Mouse (Mus musculus) megakaryocyte, embryonic 14.5 days (primary cell): Measurements from ENCODE around the gene Clec16a. TPM values are rescaled to one million over a fixed set of nuclear protein-coding genes. Genes with fewer than 3 reads are reported as not detected.
A peak's percentile ranks its signal among the peaks of the same experiment; 100 is the strongest.

Experiments
- H3K27me3 ChIP-seq: replicated peaks from 2 replicates; pipeline ENCODE3; 2012; ENCODE audit warnings: inconsistent platforms
- H3K36me3 ChIP-seq: replicated peaks from 2 replicates; pipeline ENCODE3; 2012; ENCODE audit warnings: low read length, inconsistent platforms, mixed read lengths
- H3K4me1 ChIP-seq: 2 replicates; pipeline ENCODE4 v1.6.1; 2012; ENCODE audit warnings: inconsistent platforms
- H3K4me3 ChIP-seq: replicated peaks from 2 replicates; pipeline ENCODE3; 2012; ENCODE audit warnings: moderate library complexity, mild to moderate bottlenecking, inconsistent platforms
- H3K9me3 ChIP-seq: 2 replicates; pipeline ENCODE4 v1.6.1; 2012; ENCODE audit warnings: inconsistent platforms
- FLI1 ChIP-seq: IDR thresholded peaks from 2 replicates; pipeline ENCODE4 v1.6.1; 2012; ENCODE audit warnings: low read length, inconsistent platforms, mixed read lengths
- GATA1 ChIP-seq: IDR thresholded peaks from 3 replicates; pipeline ENCODE4 v1.6.1; 2012; ENCODE audit warnings: mixed read lengths, low read length, inconsistent platforms, borderline replicate concordance
- polyA plus RNA-seq: library from polyadenylated mRNA; stranded (reverse); fragments of >175 nt; gene quantifications from 2 replicates; pipeline ENCODE4 v1.2.3, GENCODE M21; 2012; ENCODE audit warnings: low replicate concordance; ENCODE audit not compliant: insufficient read depth

Clec16a gene
- polyA plus RNA-seq, 1 experiment, result 10.4 TPM

DNA sequence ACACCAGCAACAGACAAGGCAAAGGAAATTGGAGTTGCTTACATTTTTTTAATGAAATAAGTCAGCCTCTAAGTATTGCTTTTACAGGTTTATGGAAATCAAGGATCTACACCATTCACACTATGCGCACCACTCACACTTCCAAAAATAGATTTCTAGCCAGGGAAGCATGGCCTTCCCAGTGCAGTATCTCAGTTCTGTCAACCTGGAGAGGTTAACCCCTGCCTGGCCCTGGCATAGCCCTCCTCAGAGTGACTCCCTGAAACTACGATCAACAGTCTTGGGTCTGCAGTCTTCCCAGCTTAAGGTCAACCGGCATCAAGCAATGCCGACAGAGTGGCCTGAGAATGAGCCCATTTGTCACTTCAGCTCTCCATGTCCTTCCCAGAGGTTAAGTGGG is 15.0 kb upstream of the Clec16a start:
- Histone ChIP-seq H3K27me3 (no peaks in the 10 kb centered on the region), H3K9me3 (no peaks in the 10 kb centered on the region), H3K36me3 (peaks cover 82% of the 10 kb centered on the region), H3K4me1 (peaks cover 98% of the 10 kb centered on the region), H3K4me3 (no peak overlapping the region)
- TF ChIP-seq GATA1 (no peak), FLI1 (no peak)

DNA sequence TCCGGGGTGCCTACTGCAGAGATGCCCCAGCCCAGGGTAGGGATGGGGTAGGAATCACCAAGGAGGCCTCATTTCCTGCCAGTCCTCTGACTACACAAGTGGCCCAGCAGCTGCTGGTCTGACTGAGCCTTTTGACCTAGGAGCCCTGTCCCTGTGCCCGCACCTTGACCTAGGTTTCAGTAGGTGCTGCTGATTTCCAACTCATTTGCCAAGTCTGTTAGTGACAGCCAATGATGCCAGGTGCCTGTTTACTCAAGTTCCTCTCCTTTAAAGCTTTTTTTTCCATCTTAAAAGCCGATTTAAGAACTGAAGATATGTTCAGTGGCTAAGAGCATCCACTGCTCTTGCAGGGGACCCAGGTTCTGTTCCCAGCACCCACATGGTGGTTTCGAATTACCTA is 11.4 kb upstream of the Clec16a start:
- no peaks in the 10 kb centered on the region for H3K9me3 ChIP-seq
- no peak overlapping the region for H3K4me3 ChIP-seq
- H3K36me3 ChIP-seq, result peaks cover 91% of the 10 kb centered on the region
- H3K4me1 ChIP-seq, result peaks cover 98% of the 10 kb centered on the region
- TF ChIP-seq GATA1 (no peak), FLI1 (no peak)
- no peaks in the 10 kb centered on the region for H3K27me3 ChIP-seq

DNA sequence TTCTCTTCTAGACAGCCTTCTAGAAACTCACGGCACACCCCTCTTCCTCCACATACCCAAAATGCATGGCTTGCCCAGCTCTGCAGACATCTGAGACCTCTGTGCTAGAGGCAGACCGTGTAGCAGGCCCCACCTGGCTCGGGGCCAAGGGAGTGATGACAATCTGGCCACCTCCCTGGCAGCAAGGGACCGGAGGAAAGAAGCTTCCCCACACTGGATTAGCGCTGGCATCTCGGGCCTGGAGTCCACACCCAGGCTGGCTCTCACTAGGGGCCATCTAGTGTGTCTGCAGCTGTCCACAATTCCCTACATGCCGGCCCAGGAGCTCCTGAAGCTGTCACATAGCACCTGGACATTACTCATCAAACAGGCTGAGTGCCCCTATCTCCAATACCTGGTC is 10.6 kb upstream of the Clec16a start:
- no peaks in the 10 kb centered on the region for H3K9me3 ChIP-seq
- peaks cover 90% of the 10 kb centered on the region for H3K36me3 ChIP-seq
- TF ChIP-seq FLI1 (no peak), GATA1 (no peak)
- no peak overlapping the region for H3K4me3 ChIP-seq
- H3K4me1 ChIP-seq, result peaks cover 98% of the 10 kb centered on the region
- no peaks in the 10 kb centered on the region for H3K27me3 ChIP-seq

DNA sequence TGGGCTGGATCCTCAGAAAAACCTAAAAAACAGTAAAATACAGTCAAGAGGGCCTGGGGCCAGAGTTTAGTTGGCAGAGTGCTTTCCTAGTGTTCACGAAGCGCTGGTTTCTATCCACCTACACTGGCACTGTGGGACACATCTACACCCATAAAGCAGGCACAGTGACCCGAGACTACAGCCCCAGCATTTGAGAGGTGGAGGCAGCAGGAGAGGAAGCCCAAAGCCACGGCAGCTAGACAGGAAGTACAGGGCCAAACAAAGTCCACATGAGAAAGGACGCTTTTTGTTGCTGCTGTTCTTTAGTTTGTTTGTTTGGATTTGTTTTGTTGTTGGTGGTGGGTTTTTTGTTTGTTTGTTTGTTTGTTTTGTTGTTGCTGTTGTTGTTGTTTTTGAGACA is 8.8 kb upstream of the Clec16a start:
- Histone ChIP-seq H3K9me3 (no peaks in the 10 kb centered on the region), H3K4me1 (peaks cover 100% of the 10 kb centered on the region), H3K4me3 (peak overlapping the region; percentile 64), H3K27me3 (no peaks in the 10 kb centered on the region), H3K36me3 (peaks cover 83% of the 10 kb centered on the region)
- TF ChIP-seq FLI1 (no peak), GATA1 (no peak)

DNA sequence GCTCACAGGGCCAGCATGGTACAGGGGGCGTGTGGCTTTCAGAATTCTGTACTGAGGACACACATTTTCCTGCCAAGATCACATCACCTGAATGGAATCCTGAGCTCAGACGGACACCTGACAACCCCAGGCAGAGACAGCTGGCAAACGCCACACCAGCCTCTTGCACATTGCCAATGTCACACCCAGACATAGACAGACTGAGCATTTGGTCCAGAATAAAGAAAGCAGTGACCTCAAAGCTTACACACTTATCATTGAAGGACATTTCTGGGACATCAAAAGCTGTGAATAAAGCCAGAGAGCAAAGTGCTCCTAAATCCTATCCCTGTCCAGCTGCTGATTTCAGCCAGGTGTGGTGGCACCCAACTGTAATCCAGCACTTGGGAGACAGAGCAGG is 8.2 kb upstream of the Clec16a start:
- Histone ChIP-seq H3K9me3 (no peaks in the 10 kb centered on the region), H3K4me1 (peaks cover 100% of the 10 kb centered on the region), H3K36me3 (peaks cover 77% of the 10 kb centered on the region), H3K4me3 (no peak overlapping the region), H3K27me3 (no peaks in the 10 kb centered on the region)
- TF ChIP-seq FLI1, result no peak
- no peak for TF ChIP-seq GATA1

DNA sequence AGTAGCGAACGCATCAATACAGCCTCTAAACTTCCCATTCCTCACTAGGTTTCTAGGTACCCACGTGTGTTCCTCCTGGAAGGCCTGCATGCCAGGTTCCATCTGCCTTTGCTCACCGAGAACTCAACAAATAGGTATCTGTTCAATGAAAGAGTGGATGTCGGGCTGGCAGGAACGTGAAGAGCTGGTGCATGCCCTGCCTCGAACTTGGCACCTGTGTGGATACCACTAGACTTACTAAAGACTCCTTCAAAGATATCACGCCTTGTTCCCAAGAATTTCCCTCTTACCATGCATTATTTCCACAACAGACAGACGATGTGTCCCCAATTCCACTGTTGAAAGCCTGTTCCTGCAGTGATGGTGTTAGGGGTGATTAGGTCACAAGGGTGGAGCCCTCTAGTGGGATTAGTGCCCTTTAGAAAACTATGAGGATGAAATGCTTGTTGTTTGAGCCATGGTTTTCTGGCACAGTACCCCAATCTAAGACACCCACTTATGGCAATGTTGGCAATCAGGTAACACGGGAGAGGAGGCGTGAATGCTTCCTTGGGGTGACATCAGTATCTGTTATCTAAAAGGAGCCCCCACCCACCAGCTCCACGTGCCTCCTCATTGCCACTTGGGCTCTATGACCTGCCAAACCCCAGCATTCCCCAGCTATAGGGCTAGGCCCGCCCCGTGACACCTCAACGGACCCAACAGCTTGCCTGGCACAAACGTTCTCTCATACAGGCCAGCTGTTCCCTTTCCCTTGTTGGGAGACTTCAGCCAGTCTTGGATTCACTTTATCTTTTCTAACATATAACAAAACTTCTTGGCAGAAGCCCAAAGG is 4.2 kb upstream of the Clec16a start:
- peaks cover 36% of the 10 kb centered on the region for H3K36me3 ChIP-seq
- TF ChIP-seq FLI1, result no peak
- no peak for TF ChIP-seq GATA1
- H3K9me3 ChIP-seq, result no peaks in the 10 kb centered on the region
- peaks cover 85% of the 10 kb centered on the region for H3K4me1 ChIP-seq
- peak overlapping the region; percentile 96 for H3K4me3 ChIP-seq
- no peaks in the 10 kb centered on the region for H3K27me3 ChIP-seq

DNA sequence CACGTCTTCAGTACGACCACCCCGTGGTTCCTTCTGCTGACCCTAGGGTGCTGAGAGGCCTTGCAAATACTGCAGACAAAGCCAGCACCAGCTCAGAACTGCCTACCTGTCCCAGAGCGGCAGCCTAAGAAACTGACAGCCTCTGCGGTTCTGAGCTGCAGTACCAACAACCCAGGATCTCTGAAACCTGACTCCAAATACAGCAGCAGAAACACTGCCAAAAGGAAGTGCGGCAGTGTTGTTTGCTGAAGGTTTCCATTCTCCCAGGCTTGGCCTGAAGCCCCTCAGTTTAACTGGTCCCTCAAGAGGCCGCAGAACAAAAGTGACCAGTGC is 3.6 kb upstream of the Clec16a start:
- H3K4me3 ChIP-seq, result peak overlapping the region; percentile 96
- no peaks in the 10 kb centered on the region for H3K9me3 ChIP-seq
- H3K27me3 ChIP-seq, result no peaks in the 10 kb centered on the region
- peaks cover 85% of the 10 kb centered on the region for H3K4me1 ChIP-seq
- H3K36me3 ChIP-seq, result peaks cover 32% of the 10 kb centered on the region
- TF ChIP-seq GATA1 (no peak), FLI1 (no peak)

DNA sequence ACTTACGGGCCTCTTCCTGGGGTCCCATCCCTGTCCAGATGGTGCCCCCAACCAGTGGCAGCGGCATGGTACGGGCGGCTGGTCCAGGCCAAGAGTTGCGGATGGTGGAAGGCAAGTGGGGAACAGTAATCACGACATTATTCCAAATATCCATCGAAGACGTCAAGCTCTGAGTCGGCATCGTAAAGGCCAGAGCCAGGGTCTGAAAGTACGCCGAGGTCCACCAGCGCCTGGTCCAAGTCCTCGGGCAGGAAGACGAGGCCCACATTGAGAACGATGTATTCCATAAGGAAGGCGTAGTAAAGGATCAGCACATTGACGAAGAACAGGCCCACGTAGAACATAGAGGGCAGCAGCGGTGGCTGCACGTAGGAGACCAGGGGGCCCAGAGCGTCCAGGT is 2.9 kb upstream of the Clec16a start:
- Histone ChIP-seq H3K9me3 (no peaks in the 10 kb centered on the region), H3K27me3 (no peaks in the 10 kb centered on the region), H3K36me3 (peaks cover 28% of the 10 kb centered on the region), H3K4me1 (peaks cover 84% of the 10 kb centered on the region), H3K4me3 (peak overlapping the region; percentile 96)
- TF ChIP-seq FLI1 (no peak), GATA1 (no peak)

DNA sequence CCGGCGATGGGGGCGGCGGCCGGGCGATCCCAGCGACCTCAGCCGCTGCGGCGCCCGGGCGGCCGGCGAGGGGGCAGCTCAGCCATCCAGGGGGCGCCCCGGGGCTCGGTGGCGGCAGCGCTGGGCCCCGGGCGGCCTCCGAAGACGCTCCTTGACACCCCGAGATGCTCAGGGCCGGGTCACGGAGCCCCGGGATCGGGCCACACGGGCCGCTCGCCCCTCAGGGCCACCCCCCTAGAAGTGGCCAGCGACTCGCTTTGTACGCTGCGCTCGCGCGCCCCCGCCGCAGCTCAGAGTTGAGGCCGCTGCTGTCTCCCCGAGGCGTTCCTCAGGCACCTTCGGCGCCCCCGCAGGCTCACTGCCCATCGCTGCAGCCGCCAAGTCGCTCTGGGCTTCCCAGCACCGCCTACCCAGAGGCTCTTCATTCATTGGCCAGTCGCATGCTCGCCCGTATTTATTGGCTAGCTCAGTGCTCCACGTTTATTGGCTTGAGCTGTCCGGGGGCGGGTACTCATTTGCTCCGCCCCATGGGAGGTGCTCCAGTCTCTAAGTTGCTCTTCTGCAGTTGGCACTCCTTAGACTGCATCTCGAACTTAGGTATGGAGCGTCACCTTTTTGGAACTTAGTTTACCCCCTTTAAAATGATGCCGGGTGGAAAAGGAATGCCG is 2.3 kb upstream of the Clec16a start, which contains the start of gene Dexi:
Dexi (minus strand) TSS at position 357 of the 668 bp plus-strand sequence.
- no peak for TF ChIP-seq FLI1
- no peak for TF ChIP-seq GATA1
- Histone ChIP-seq H3K27me3 (no peaks in the 10 kb centered on the region), H3K4me1 (peaks cover 84% of the 10 kb centered on the region), H3K4me3 (peak within 1 kb of the TSS; percentile 96), H3K36me3 (peaks cover 28% of the 10 kb centered on the region), H3K9me3 (no peaks in the 10 kb centered on the region)

DNA sequence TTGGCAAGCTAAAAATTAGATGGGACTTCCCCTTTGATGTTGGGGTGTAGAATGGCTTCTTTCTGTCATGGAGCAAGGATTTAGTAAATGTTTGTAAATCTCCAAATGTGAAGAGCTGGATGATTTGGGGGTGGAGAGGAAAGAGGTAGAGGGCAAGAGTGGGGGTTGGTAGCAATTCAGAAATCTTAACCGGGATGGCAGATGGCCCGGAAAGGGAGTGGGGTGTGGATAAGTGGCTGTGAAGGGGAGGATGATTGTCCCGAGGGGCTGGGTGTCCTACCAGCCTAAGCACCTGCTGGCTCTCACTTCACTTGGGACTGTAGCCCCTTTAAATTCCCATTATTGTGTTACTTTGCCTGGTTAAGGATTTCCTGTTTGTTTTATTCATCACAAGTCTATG is 1.7 kb downstream of the Clec16a start:
- no peaks in the 10 kb centered on the region for H3K27me3 ChIP-seq
- no peak for TF ChIP-seq GATA1
- TF ChIP-seq FLI1, result no peak
- peak overlapping the region; percentile 18 for H3K4me3 ChIP-seq
- H3K36me3 ChIP-seq, result peaks cover 19% of the 10 kb centered on the region
- peaks cover 64% of the 10 kb centered on the region for H3K4me1 ChIP-seq
- no peaks in the 10 kb centered on the region for H3K9me3 ChIP-seq
